Mouse (Mus musculus) left cerebral cortex, postnatal 4 days (tissue): ENCODE measurements around the gene Fam181b. TPM values are rescaled to one million over a fixed set of nuclear protein-coding genes. Genes with fewer than 3 reads are reported as not detected.

Experiments used
- DNase-seq: peaks from one replicate; pipeline ENCODE4 v3.0.0-alpha.2; 2022
- intact Hi-C: fragments of 180-260 bp; cut with DNase I; formaldehyde crosslinking; loops from one replicate; pipeline ENCODE4 v1.15.1; 2025
- total RNA-seq, 2 experiments: library from RNA; stranded (reverse); gene quantifications; 2 replicates each; pipeline ENCODE4 v1.2.3; 2021

The Fam181b gene
- total RNA-seq, 2 experiments from 2014 or later, result 20.2 to 20.5 TPM

DNA sequence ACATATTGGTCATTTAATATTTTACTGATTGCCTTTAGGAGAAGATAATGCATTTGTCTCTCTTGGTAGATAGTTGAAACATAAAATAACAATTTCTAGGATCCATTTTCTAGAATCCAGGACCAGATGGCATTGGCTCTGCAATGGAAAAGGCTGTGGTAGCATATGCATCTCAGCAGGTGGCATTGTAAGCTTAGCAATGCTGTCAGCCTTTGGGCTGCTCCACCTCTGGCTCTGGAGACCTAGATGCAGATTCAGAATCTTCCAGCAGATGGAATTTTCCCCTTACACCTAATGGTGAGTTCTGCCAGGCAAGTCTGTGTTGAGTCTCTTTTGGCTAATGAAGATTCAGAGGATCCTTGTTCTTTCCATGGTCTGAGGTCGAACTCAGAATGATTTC lies 44.3 kb downstream of the Fam181b start:
- intact Hi-C loops, result no loop called here
- peak; percentile 8 for DNase-seq

Other genes starting within 250 kb of the Fam181b start
- gene Ddias, start 205.6 kb upstream of the Fam181b start, total RNA-seq, result 1 to 10 TPM; 3.0 to 4.5 TPM
- 10 to 100 TPM; 17.5 to 20.9 TPM for gene Prcp, start 205.4 kb upstream of the Fam181b start, total RNA-seq